Mouse (Mus musculus): ENCODE results near the gene Ovca2. TPM values are rescaled to one million over a fixed set of nuclear protein-coding genes. Genes with fewer than 3 reads are reported as not detected.

Ovca2 gene
- total RNA-seq, 2 experiments from 2014 or later, result 12.4 to 13.9 TPM

GRCm38 (mm10) chr11:75139122-75139963, 39.3 kb downstream of the Ovca2 start:
- intact Hi-C loops (cut with DNase I), result no loop called here
- DNase-seq (ENCODE audit: low spot score in 2 of 2), result no peak

- intact Hi-C loops (cut with DNase I), result no loop called here
- no peak for DNase-seq (ENCODE audit: low spot score in 2 of 2)
Observed at GRCm38 (mm10) chr11:75136666-75137398, 41.8 kb downstream of the Ovca2 start.

GRCm38 (mm10) chr11:75135358-75135757, 43.3 kb downstream of the Ovca2 start:
- intact Hi-C loops (cut with DNase I), result no loop called here
- no peak for DNase-seq (ENCODE audit: low spot score in 2 of 2)

- intact Hi-C loops (cut with DNase I), result no loop called here
- no peak for DNase-seq (ENCODE audit: low spot score in 2 of 2)
Observed at GRCm38 (mm10) chr11:75134485-75135068, 44.1 kb downstream of the Ovca2 start.

- no peak for DNase-seq (ENCODE audit: low spot score in 2 of 2)
- intact Hi-C loops (cut with DNase I), result no loop called here
Observed at GRCm38 (mm10) chr11:75133951-75134350, 44.7 kb downstream of the Ovca2 start.

- intact Hi-C loops (cut with DNase I), result no loop called here
Observed at GRCm38 (mm10) chr11:75133391-75133790, 45.2 kb downstream of the Ovca2 start.

GRCm38 (mm10) chr11:75132278-75132677, 46.4 kb downstream of the Ovca2 start:
- intact Hi-C loops (cut with DNase I), result no loop called here
- peak; percentile 36 to 80 for DNase-seq (ENCODE audit: low spot score in 2 of 2)

More at GRCm38 (mm10) chr11:75133391-75133790, 45.2 kb downstream of the Ovca2 start:
- DNase-seq (ENCODE audit: low spot score in 2 of 2), result no peak

- no peak for DNase-seq (ENCODE audit: low spot score in 2 of 2)
- intact Hi-C loops (cut with DNase I), result no loop called here
Observed at GRCm38 (mm10) chr11:75131300-75131699, 47.3 kb downstream of the Ovca2 start.

GRCm38 (mm10) chr11:75129481-75129880, 49.2 kb downstream of the Ovca2 start:
- intact Hi-C loops (cut with DNase I), result no loop called here
- DNase-seq (ENCODE audit: low spot score in 2 of 2), result no peak

- DNase-seq (ENCODE audit: low spot score in 2 of 2), result no peak
- intact Hi-C loops (cut with DNase I), result no loop called here
Observed at GRCm38 (mm10) chr11:75126384-75126783, 52.3 kb downstream of the Ovca2 start.

Small RNAs within 50 kb of the gene (microRNA-seq; reads per million reads assigned to microRNA genes)
- gene Mir132 (35,799 to 41,612 reads per million in 2 experiments), gene Mir212 (1,184 to 1,878 reads per million in 2 experiments)

Other genes with a start within 250 kb of the Ovca2 start
- 1 to 10 TPM; 3.3 to 3.5 TPM for gene Hic1, start 9.3 kb downstream of the Ovca2 start, total RNA-seq (2021)
- gene Dph1, start 12.4 kb upstream of the Ovca2 start, total RNA-seq (2021), result 10 to 100 TPM; 26.9 to 27.2 TPM
- gene Rtn4rl1, start 14.9 kb upstream of the Ovca2 start, total RNA-seq (2021), result 10 to 100 TPM; 76.5 to 90.2 TPM
- 10 to 100 TPM; 44.2 to 46.9 TPM for gene Rpa1, start 169.5 kb upstream of the Ovca2 start, total RNA-seq (2021)
- 10 to 100 TPM; 12.1 to 12.5 TPM for gene Smyd4, start 169.6 kb upstream of the Ovca2 start, total RNA-seq (2021)
- gene Serpinf1, start 243.9 kb upstream of the Ovca2 start, total RNA-seq (2021), result 10 to 100 TPM; 16.7 to 17.3 TPM